Mouse (Mus musculus) frontal cortex, adult (tissue): Measurements from ENCODE around the gene Gpc5.

Experiments
- ATAC-seq: cut with Nextera tagmentation; 2 replicates; pipeline ENCODE4 v1.9.2; 2017; ENCODE audit warnings: mild to moderate bottlenecking, moderate library complexity, mixed read lengths; ENCODE audit not compliant: low TSS enrichment

Gpc5 gene

DNA sequence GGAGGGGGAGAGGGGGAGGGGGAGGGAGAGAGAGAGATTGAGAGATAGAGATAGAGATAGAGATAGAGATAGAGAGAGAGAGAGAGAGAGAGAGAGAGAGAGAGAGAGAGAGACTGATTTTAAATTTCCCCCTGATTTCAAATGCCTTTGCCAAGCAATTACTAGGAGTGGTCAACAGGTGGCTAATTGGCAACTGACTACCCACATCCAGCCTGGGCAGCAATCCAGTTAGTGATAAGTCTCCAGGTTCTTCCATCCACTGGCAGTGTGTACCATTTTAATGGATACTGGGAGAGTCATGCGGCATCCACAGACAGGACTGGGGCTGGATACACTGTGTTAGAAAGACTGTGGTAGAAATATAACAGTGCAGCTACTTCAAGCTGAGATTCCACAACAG, 1166.1 kb downstream of the Gpc5 start:
- no peak for ATAC-seq

- ATAC-seq, result no peak
These were observed 1216.5 kb downstream of the Gpc5 start for GRCm38 (mm10) chr14:116308541-116308940.

DNA sequence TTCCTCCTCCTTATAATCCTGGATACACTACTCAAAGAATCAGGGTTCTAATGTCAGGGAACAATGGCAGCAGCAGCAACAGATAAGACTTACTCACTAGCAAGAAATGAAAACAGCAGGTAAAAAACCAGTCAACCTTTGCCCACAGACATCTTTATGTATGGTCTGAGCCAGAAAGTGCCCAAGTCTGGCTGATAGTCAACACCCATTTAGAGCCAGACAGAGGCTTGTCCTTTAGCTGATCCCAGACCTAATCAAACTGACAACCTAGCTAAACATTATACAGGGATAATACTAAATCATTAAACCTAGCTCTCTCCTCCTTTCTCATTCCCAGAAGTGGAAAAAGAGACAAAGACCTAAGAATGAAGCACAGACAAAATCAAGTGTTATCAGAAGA, 1225.5 kb downstream of the Gpc5 start:
- no peak for ATAC-seq

DNA sequence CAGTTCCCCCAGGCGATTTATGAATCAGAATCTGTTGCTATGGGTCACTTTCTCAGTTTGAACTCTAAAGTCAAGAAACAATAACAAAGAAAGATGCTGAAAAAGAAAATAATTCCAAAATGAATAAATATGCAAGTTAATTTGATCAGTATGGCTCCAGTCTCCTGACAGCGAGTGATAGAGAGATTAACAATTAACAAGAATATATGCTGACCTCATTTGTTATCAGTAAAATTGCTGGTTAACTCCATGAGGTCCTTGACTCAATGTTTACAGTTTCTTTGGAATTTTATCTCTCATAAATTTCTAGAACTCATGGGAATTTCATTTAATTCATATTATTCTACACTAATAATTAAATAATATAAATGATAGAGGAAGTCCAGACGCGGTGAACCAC, 1244.2 kb downstream of the Gpc5 start:
- no peak for ATAC-seq

- ATAC-seq, result no peak
These were observed 1246.4 kb downstream of the Gpc5 start for GRCm38 (mm10) chr14:116338395-116338794.

- no peak for ATAC-seq
These were observed 1256.5 kb downstream of the Gpc5 start for GRCm38 (mm10) chr14:116348560-116348959.

DNA sequence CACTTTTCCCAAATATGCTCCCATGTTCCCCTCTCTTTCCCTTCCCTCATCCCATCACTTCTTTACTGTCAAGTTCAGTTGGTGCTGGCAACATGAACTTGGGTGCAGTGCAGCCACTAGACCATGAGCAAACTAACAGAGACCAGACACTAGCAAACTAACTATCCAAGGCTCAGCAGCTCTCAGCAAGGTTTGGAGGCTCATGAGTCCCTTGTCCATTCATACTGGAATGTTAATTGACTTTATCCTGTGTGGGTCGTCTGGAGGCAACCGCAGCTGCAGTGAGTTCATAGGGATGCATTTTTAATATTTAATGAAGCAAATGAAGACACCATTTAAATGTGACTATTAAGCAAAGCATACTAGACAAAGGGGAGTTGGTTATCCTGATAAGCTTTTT, 1292.6 kb downstream of the Gpc5 start:
- no peak for ATAC-seq

- ATAC-seq, result peak; percentile 67; the same call in 1 of the 2 replicates
These were observed 1323.5 kb downstream of the Gpc5 start for GRCm38 (mm10) chr14:116415511-116415910.

DNA sequence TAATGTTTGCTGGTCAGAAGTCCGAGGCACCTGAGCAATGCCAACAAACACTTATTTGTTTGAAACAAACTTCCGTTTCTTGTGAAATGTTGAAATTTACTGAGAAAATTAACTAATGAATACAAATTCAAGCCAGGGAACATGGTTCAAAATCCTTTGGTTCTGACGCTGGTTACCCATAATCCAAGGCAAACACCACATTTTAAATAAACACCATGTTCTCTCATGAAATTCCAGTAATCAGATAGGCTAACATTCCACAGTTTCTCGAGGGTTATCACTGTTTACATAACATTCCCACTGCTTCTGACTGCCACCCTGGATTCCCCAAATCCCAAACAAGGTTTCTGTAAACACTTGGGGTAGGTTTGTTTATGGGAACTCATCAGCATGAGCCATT, 1356.2 kb downstream of the Gpc5 start:
- ATAC-seq, result no peak

GRCm38 (mm10) chr14:116453356-116453755, 1361.3 kb downstream of the Gpc5 start:
- ATAC-seq, result no peak

DNA sequence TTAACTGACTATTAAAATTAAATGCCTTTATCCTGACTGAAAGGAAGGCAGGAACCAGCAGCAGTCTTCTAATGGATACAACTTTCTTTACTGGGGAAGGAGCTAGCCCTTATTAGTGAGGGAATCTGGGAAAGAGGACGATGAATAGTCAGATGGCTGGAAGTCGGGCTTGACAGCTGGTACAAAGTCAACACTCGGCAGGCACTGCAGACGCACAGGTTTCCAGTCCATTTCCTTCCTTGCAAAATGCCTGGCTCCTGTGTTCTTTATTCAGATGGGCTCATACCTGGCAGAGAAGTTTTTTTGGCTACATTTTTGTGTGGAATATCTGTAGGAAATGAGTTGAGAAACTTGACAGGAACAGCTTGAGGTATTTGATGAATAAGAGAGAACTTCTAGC, 1364.2 kb downstream of the Gpc5 start:
- no peak for ATAC-seq

DNA sequence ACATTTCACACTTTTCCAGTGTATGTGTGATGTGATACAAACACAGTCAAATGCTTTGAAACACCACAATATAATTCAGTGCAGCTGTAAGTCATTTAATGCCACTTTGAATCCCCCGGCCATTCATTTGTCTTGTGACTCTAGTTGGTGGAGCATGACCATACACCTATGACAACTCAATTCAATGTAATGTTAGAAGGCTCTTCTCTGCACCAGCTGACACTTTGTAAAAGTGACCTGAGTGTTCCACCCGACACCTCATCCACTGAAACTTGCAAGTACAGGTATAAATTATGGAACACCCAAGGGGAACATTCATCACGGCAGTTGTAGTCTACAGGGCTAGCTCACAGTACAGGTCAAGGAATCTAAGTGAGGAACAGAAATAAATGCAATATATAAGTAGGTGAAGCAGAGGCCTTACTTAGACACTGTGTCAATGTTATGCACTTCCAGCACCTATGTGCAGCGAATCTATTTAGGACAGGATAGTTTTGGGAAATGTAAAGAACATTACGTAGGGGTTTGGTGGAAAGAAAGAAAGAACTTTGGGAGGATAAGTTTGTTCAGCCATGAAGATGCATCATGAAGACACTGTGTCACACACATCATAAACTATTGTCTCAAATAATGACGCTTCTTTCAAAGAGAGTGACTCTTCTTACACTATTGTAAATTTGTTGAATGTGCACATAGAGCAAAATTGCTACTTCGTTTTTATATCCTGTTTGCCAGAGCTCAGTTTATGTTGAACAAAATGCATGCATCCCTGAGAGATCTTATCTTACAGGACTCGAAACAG, 1381.6 kb downstream of the Gpc5 start:
- ATAC-seq, result no peak

- no peak for ATAC-seq
These were observed 1402.4 kb downstream of the Gpc5 start for GRCm38 (mm10) chr14:116494285-116494850.

- ATAC-seq, result no peak
These were observed 1446.2 kb downstream of the Gpc5 start for GRCm38 (mm10) chr14:116538216-116538615.

- ATAC-seq, result peak; percentile 65
These were observed 1451.7 kb downstream of the Gpc5 start for GRCm38 (mm10) chr14:116543746-116544145.

DNA sequence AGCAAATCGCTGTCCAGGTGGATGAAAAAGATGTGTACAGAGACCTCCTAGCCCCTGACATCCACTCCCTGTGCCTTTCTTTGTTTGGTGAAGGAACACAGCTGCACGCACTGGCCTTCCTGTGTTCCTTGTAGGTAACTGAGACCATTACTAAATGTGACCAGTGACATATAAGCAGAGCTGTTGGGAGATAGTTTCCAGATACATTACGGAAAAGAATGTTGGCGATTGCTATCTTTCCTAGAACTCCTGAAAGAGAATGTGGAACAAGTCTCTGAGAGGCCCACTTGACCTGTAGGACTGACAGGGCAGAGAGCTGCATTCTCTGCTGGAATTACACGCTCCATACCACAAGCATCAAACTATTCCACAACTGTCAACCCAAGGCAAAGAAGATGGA, 1459.4 kb downstream of the Gpc5 start:
- no peak for ATAC-seq

- ATAC-seq, result 0 out of 2 replicates have a peak, but pooled peaks have one; percentile 27
These were observed 1461.3 kb downstream of the Gpc5 start for GRCm38 (mm10) chr14:116553316-116553715.

GRCm38 (mm10) chr14:116558141-116558800, 1466.3 kb downstream of the Gpc5 start:
- ATAC-seq, result no peak

DNA sequence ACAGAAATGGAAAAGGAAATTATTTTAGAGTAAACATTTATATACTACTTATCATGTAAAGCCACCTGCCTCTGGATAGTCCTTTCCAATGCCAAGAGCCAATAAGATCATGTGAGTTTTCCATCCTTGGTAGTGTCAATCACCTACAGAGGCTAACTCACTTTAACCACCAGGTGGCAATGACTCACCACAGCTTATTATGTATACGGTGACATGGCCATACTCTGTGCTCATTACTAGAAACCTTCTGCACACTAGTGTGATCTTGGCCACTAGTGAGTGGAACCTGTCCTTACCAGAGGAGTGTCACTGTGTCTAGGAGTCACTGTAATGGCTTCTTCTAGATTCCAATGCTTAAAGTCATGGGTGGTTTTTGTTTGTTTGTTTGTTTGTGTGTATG, 1468.0 kb downstream of the Gpc5 start:
- peak; percentile 64; the same call in 1 of the 2 replicates for ATAC-seq
